Mouse (Mus musculus) left cerebral cortex, postnatal 25 days (tissue): Measurements from ENCODE around the gene Alox12. TPM values are rescaled to one million over a fixed set of nuclear protein-coding genes. Genes with fewer than 3 reads are reported as not detected.

Source experiments
- DNase-seq, 2 experiments: peaks; one replicate each; pipeline ENCODE4 v3.0.0; 2022; ENCODE audit warnings: low spot score in 2 of 2, mixed read lengths in 1 of 2
- intact Hi-C: fragments of 180-260 bp; cut with DNase I; formaldehyde crosslinking; loops from one replicate; pipeline ENCODE4 v1.15.1; 2025
- total RNA-seq, 2 experiments: library from RNA; stranded (reverse); gene quantifications; 2 replicates each; pipeline ENCODE4 v1.2.3; 2021

The Alox12 gene
- total RNA-seq, result under 1 TPM in 1 of 2 experiments, not detected in 1; 0.23 TPM

GRCm38 (mm10) chr11:70254931-70255531 is at the start of gene Alox12:
Gene Alox12, minus strand, starts transcription at chr11:70255353.
- intact Hi-C loops, result no loop called here
- DNase-seq, result no peak

GRCm38 (mm10) chr11:70302293-70302692 is 47.1 kb upstream of the Alox12 start:
- intact Hi-C loops, result no loop called here
- no peak for DNase-seq

- no peak for DNase-seq
- intact Hi-C loops, result no loop called here
Observed at GRCm38 (mm10) chr11:70297836-70298454, 42.8 kb upstream of the Alox12 start.

- intact Hi-C loops, result no loop called here
- DNase-seq, result no peak
Observed at GRCm38 (mm10) chr11:70297405-70297804, 42.3 kb upstream of the Alox12 start.

- peak in 1 of 2 experiments; percentile 54 for DNase-seq
Observed at GRCm38 (mm10) chr11:70293881-70294280, 38.7 kb upstream of the Alox12 start.

GRCm38 (mm10) chr11:70291235-70291634 is 36.1 kb upstream of the Alox12 start:
- intact Hi-C loops, result no loop called here
- DNase-seq, result no peak

More at GRCm38 (mm10) chr11:70293881-70294280, 38.7 kb upstream of the Alox12 start:
- intact Hi-C loops, result no loop called here

- intact Hi-C loops, result no loop called here
Observed at GRCm38 (mm10) chr11:70289236-70289635, 34.1 kb upstream of the Alox12 start.

GRCm38 (mm10) chr11:70288102-70288501 is 32.9 kb upstream of the Alox12 start:
- intact Hi-C loops, result no loop called here
- DNase-seq, result no peak

More at GRCm38 (mm10) chr11:70289236-70289635, 34.1 kb upstream of the Alox12 start:
- DNase-seq, result peak; percentile 30 to 31

GRCm38 (mm10) chr11:70285686-70286085 is 30.5 kb upstream of the Alox12 start:
- intact Hi-C loops, result no loop called here
- DNase-seq, result no peak

GRCm38 (mm10) chr11:70284757-70285156 is 29.6 kb upstream of the Alox12 start:
- no peak for DNase-seq
- intact Hi-C loops, result no loop called here

- no peak for DNase-seq
- intact Hi-C loops, result no loop called here
Observed at GRCm38 (mm10) chr11:70283666-70284065, 28.5 kb upstream of the Alox12 start.

- intact Hi-C loops, result no loop called here
- peak in 1 of 2 experiments; percentile 19 for DNase-seq
Observed at GRCm38 (mm10) chr11:70280441-70280840, 25.3 kb upstream of the Alox12 start.

- intact Hi-C loops, result no loop called here
- peak in 1 of 2 experiments; percentile 10 for DNase-seq
Observed at GRCm38 (mm10) chr11:70278961-70279360, 23.8 kb upstream of the Alox12 start.

GRCm38 (mm10) chr11:70271641-70272040 is 16.5 kb upstream of the Alox12 start:
- no peak for DNase-seq
- intact Hi-C loops, result no loop called here

- DNase-seq, result no peak
- intact Hi-C loops, result no loop called here
Observed at GRCm38 (mm10) chr11:70266405-70266804, 11.3 kb upstream of the Alox12 start.

GRCm38 (mm10) chr11:70265819-70266218 is 10.7 kb upstream of the Alox12 start:
- intact Hi-C loops, result no loop called here
- no peak for DNase-seq

GRCm38 (mm10) chr11:70265252-70265651 is 10.1 kb upstream of the Alox12 start:
- intact Hi-C loops, result no loop called here
- no peak for DNase-seq

GRCm38 (mm10) chr11:70259035-70259434 is 3.9 kb upstream of the Alox12 start:
- intact Hi-C loops, result no loop called here
- no peak for DNase-seq

- intact Hi-C loops, result no loop called here
- DNase-seq, result no peak
Observed at GRCm38 (mm10) chr11:70254337-70254736, 816 bp downstream of the Alox12 start.

GRCm38 (mm10) chr11:70251853-70252252 is 3.3 kb downstream of the Alox12 start:
- no peak for DNase-seq
- intact Hi-C loops, result loop anchor here (2.0 kb wide), 1 partner anchor 57 kb away; no protein-coding TSS in a partner anchor

GRCm38 (mm10) chr11:70250150-70250549 is 5.0 kb downstream of the Alox12 start:
- DNase-seq, result no peak
- intact Hi-C loops, result no loop called here
